Mouse (Mus musculus) CH12.LX (cell line): Measurements from ENCODE around the gene Aplp2. TPM values are rescaled to one million over a fixed set of nuclear protein-coding genes. Genes with fewer than 3 reads are reported as not detected.

Experiments used
- DNase-seq: peaks from one replicate; pipeline ENCODE4 v3.0.0-alpha.2; 2013; ENCODE audit errors: extremely low read depth
- H3K27ac ChIP-seq: 2 replicates; pipeline ENCODE4 v1.5.1; 2012; ENCODE audit warnings: low read depth, mild to moderate bottlenecking, control low read depth, moderate library complexity; ENCODE audit not compliant: insufficient read depth
- H3K27me3 ChIP-seq: replicated peaks from 2 replicates; pipeline ENCODE3; 2012; ENCODE audit warnings: inconsistent platforms
- H3K36me3 ChIP-seq, 2 experiments: replicated peaks in 1 of 2; 2 replicates each; pipeline versions ENCODE3 to v1.6.1; 2012; ENCODE audit warnings: inconsistent platforms in 1 of 2, low read length in 1 of 2, mild to moderate bottlenecking in 1 of 2, mixed read lengths in 1 of 2, moderate library complexity in 1 of 2; ENCODE audit not compliant: control insufficient read depth in 1 of 2, insufficient read depth in 1 of 2
- H3K4me1 ChIP-seq, 2 experiments: 2 replicates each; pipeline ENCODE4 v1.6.1; 2012; ENCODE audit warnings: inconsistent platforms in 1 of 2, moderate library complexity in 1 of 2; ENCODE audit not compliant: insufficient read depth in 2 of 2, control insufficient read depth in 1 of 2
- H3K4me2 ChIP-seq: 2 replicates; pipeline ENCODE4 v1.6.1; 2012; ENCODE audit warnings: low read depth, mild to moderate bottlenecking, control low read depth; ENCODE audit not compliant: poor library complexity, insufficient read depth, severe bottlenecking
- H3K4me3 ChIP-seq, 3 experiments: fragments of 150-350 bp in 1 of 3; sonication (generic) in 1 of 3; replicated peaks in 1 of 3; 2 replicates each; pipeline versions ENCODE3 to v1.5.1; 2011 to 2012; ENCODE audit warnings: low read depth in 2 of 3, low read length in 2 of 3, mild to moderate bottlenecking in 2 of 3, moderate library complexity in 2 of 3, control low read depth in 1 of 3, improper control_type of control experiment in 1 of 3, inconsistent platforms in 1 of 3, mixed read lengths in 1 of 3; ENCODE audit not compliant: poor library complexity in 1 of 3
- H3K79me2 ChIP-seq: replicated peaks from 2 replicates; pipeline ENCODE4 v1.6.1; 2012; ENCODE audit warnings: mild to moderate bottlenecking, moderate library complexity; ENCODE audit not compliant: control insufficient read depth, poor library complexity, insufficient read depth, severe bottlenecking; ENCODE audit errors: extremely low read depth
- H3K9ac ChIP-seq: 2 replicates; pipeline ENCODE4 v1.6.1; 2012; ENCODE audit warnings: low read depth, mild to moderate bottlenecking, control low read depth, moderate library complexity; ENCODE audit not compliant: insufficient read depth
- H3K9me3 ChIP-seq: replicated peaks from 2 replicates; pipeline ENCODE3; 2012; ENCODE audit warnings: low read length, inconsistent platforms, mixed read lengths
- CHD1 ChIP-seq: IDR thresholded peaks from 2 replicates; pipeline ENCODE4 v1.6.1; 2012; ENCODE audit warnings: low read depth, low read length, improper control_type of control experiment, inconsistent platforms
- CHD2 ChIP-seq: IDR thresholded peaks from 2 replicates; pipeline ENCODE4 v1.6.1; 2011; ENCODE audit warnings: low read length, improper control_type of control experiment
- ELF1 ChIP-seq: IDR thresholded peaks from 2 replicates; pipeline ENCODE4 v1.6.1; 2014; ENCODE audit warnings: low read depth, mild to moderate bottlenecking, inconsistent platforms, low read length, improper control_type of control experiment
- HCFC1 ChIP-seq: IDR thresholded peaks from 2 replicates; pipeline ENCODE4 v1.6.1; 2012; ENCODE audit warnings: low read depth, mild to moderate bottlenecking, inconsistent platforms, low read length, improper control_type of control experiment
- IRF4 ChIP-seq: IDR thresholded peaks from 2 replicates; pipeline ENCODE4 v1.6.1; 2014; ENCODE audit warnings: low read depth, mild to moderate bottlenecking, inconsistent platforms, low read length, improper control_type of control experiment
- KAT2A ChIP-seq: IDR thresholded peaks from 2 replicates; pipeline ENCODE4 v1.6.1; 2012; ENCODE audit warnings: low read length, improper control_type of control experiment, inconsistent platforms; ENCODE audit not compliant: insufficient replicate concordance
- MAZ ChIP-seq: IDR thresholded peaks from 2 replicates; pipeline ENCODE4 v1.6.1; 2012; ENCODE audit warnings: low read depth, mild to moderate bottlenecking, inconsistent platforms, low read length, improper control_type of control experiment, moderate library complexity
- MEF2A ChIP-seq: IDR thresholded peaks from 2 replicates; pipeline ENCODE4 v1.6.1; 2014; ENCODE audit warnings: low read depth, mild to moderate bottlenecking, inconsistent platforms, low read length, improper control_type of control experiment, borderline replicate concordance
- MYC ChIP-seq: IDR thresholded peaks from 2 replicates; pipeline ENCODE4 v1.6.1; 2011; ENCODE audit warnings: low read depth, mild to moderate bottlenecking, improper control_type of control experiment, low read length
- PAX5 ChIP-seq: IDR thresholded peaks from 2 replicates; pipeline ENCODE4 v1.6.1; 2012; ENCODE audit warnings: low read length, inconsistent platforms, mixed read lengths
- RAD21 ChIP-seq: IDR thresholded peaks from 2 replicates; pipeline ENCODE4 v1.6.1; 2011; ENCODE audit warnings: low read depth, mild to moderate bottlenecking, low read length, improper control_type of control experiment, moderate library complexity
- RCOR1 ChIP-seq: conservative IDR thresholded peaks from 2 replicates; pipeline ENCODE4 v1.6.1; 2012; ENCODE audit warnings: low read depth, mild to moderate bottlenecking, inconsistent platforms, low read length, improper control_type of control experiment
- SIN3A ChIP-seq: IDR thresholded peaks from 2 replicates; pipeline ENCODE4 v1.6.1; 2012; ENCODE audit warnings: low read length, improper control_type of control experiment, inconsistent platforms
- SMC3 ChIP-seq: IDR thresholded peaks from 2 replicates; pipeline ENCODE4 v1.6.1; 2011; ENCODE audit warnings: low read depth, low read length, improper control_type of control experiment
- TBP ChIP-seq: conservative IDR thresholded peaks from 2 replicates; pipeline ENCODE4 v1.6.1; 2011; ENCODE audit warnings: low read depth, low read length, improper control_type of control experiment
- TCF12 ChIP-seq: IDR thresholded peaks from 2 replicates; pipeline ENCODE4 v1.6.1; 2014; ENCODE audit warnings: low read depth, mild to moderate bottlenecking, inconsistent platforms, low read length, improper control_type of control experiment
- USF2 ChIP-seq: conservative IDR thresholded peaks from 2 replicates; pipeline ENCODE4 v1.6.1; 2011; ENCODE audit warnings: low read depth, low read length, improper control_type of control experiment
- ZC3H11A ChIP-seq: IDR thresholded peaks from 2 replicates; pipeline ENCODE4 v1.6.1; 2012; ENCODE audit warnings: low read depth, mild to moderate bottlenecking, inconsistent platforms, low read length, improper control_type of control experiment
- ZKSCAN1 ChIP-seq: IDR thresholded peaks from 2 replicates; pipeline ENCODE4 v1.6.1; 2012; ENCODE audit warnings: low read depth, inconsistent platforms, low read length, improper control_type of control experiment, borderline replicate concordance
- dilution Hi-C: fragments of 300-500 bp; cut with MboI; formaldehyde crosslinking; loops from 2 replicates; pipeline ENCODE4 v1.14.3; 2020; ENCODE audit warnings: low sequenced_read_pairs; ENCODE audit not compliant: extremely low pct_unique_long_range_greater_than_20kb, extremely low pct_ligation_motif_present
- in situ Hi-C: fragments of 300-500 bp; cut with MboI; formaldehyde crosslinking; loops from 3 replicates; pipeline ENCODE4 v1.14.3; 2019; ENCODE audit warnings: low sequenced_read_pairs, low pct_ligation_motif_present, low pct_unique_long_range_greater_than_20kb, mixed read lengths
- polyA plus RNA-seq: library from polyadenylated mRNA; unstranded; fragments of >175 nt; gene quantifications from 2 replicates; pipeline ENCODE4 v1.2.1, GENCODE M21; 2012; ENCODE audit warnings: low read depth; ENCODE audit not compliant: insufficient read length
- total RNA-seq, 2 experiments: library from RNA; depleted of rRNA; stranded (reverse); fragments of 300-350 nt in 1 of 2; fragments of >200 nt in 1 of 2; gene quantifications; 2 replicates each; pipeline ENCODE4 v1.2.3; 2012 to 2014

Gene Aplp2
- total and polyA plus RNA-seq, 3 experiments = 30.4 to 52.7 (median 44.3) TPM

- peaks cover 0 to 8% of the 10 kb centered on the region in 2 experiments for H3K36me3 ChIP-seq
- no peak overlapping the region for H3K4me2 ChIP-seq
- TF ChIP-seq RCOR1 = no peak
- no peak for TF ChIP-seq SMC3
- TF ChIP-seq ELF1 = no peak
- no peak for TF ChIP-seq HCFC1
- TF ChIP-seq MYC = no peak
- TF ChIP-seq SIN3A = no peak
- TF ChIP-seq TCF12 = no peak
- TF ChIP-seq ZC3H11A = no peak
- no peak for TF ChIP-seq USF2
- TF ChIP-seq CHD1 = no peak
- TF ChIP-seq IRF4 = no peak
- TF ChIP-seq MAZ = no peak
- in situ Hi-C loops (no loop called here), dilution Hi-C loops (no loop called here)
- no peak overlapping the region for H3K9ac ChIP-seq
- peaks cover 6% of the 10 kb centered on the region for H3K9me3 ChIP-seq
- no peaks in the 10 kb centered on the region for H3K27me3 ChIP-seq
- DNase-seq = no peak
- H3K27ac ChIP-seq = no peak overlapping the region
- no peaks in the 10 kb centered on the region for H3K79me2 ChIP-seq
- no peak overlapping the region for H3K4me3 ChIP-seq
- peaks cover 0 to 12% of the 10 kb centered on the region in 2 experiments; a peak in 1 of 4 replicates for H3K4me1 ChIP-seq
Measured at GRCm38 (mm10) chr9:31195573-31195972, 16.0 kb downstream of the Aplp2 start.

- peaks cover 0 to 8% of the 10 kb centered on the region in 2 experiments for H3K36me3 ChIP-seq
- no peak overlapping the region for H3K27ac ChIP-seq
- no peak overlapping the region for H3K4me2 ChIP-seq
- in situ Hi-C loops = no loop called here
- H3K4me1 ChIP-seq = peaks cover 0 to 12% of the 10 kb centered on the region in 2 experiments; a peak in 1 of 4 replicates
- H3K79me2 ChIP-seq = no peaks in the 10 kb centered on the region
- TF ChIP-seq PAX5 (no peak), RCOR1 (no peak), ZC3H11A (no peak), MEF2A (no peak), TBP (no peak), KAT2A (no peak), CHD2 (no peak), RAD21 (no peak), ZKSCAN1 (no peak)
- TF ChIP-seq, all 38 proteins: peak for 0
- no peak for DNase-seq
- Histone ChIP-seq H3K27me3 (no peaks in the 10 kb centered on the region), H3K4me3 (no peak overlapping the region), H3K9ac (no peak overlapping the region), H3K9me3 (peaks cover 6% of the 10 kb centered on the region)
- dilution Hi-C loops = no loop called here
Measured at GRCm38 (mm10) chr9:31192378-31192777, 19.2 kb downstream of the Aplp2 start.
